Mouse (Mus musculus) forebrain, embryonic 13.5 days (tissue): ENCODE measurements around the gene Orc5. TPM values are rescaled to one million over a fixed set of nuclear protein-coding genes. Genes with fewer than 3 reads are reported as not detected.

Experiments used
- ATAC-seq: fragments of 200-750 bp; cut with Nextera tagmentation; 2 replicates; pipeline ENCODE4 v1.8.0; 2017
- H3K27ac ChIP-seq: fragments of 300-500 bp; sonication (generic); 2 replicates; pipeline ENCODE4 v1.5.1; 2015; ENCODE audit warnings: inconsistent platforms, mild to moderate bottlenecking, moderate library complexity
- H3K27me3 ChIP-seq: fragments of 300-500 bp; sonication (generic); 2 replicates; pipeline ENCODE4 v1.6.1; 2015; ENCODE audit warnings: mild to moderate bottlenecking, inconsistent platforms
- H3K36me3 ChIP-seq: fragments of 300-500 bp; sonication (generic); 2 replicates; pipeline ENCODE4 v1.6.1; 2015; ENCODE audit warnings: mild to moderate bottlenecking, inconsistent platforms; ENCODE audit not compliant: poor library complexity, severe bottlenecking
- H3K4me1 ChIP-seq: fragments of 300-500 bp; sonication (generic); 2 replicates; pipeline ENCODE4 v1.6.1; 2015; ENCODE audit warnings: inconsistent platforms
- H3K4me2 ChIP-seq: fragments of 300-500 bp; sonication (generic); 2 replicates; pipeline ENCODE4 v1.6.1; 2015; ENCODE audit warnings: inconsistent platforms, mild to moderate bottlenecking, moderate library complexity
- H3K4me3 ChIP-seq: fragments of 300-500 bp; sonication (generic); 2 replicates; pipeline ENCODE4 v1.5.1; 2015; ENCODE audit warnings: mild to moderate bottlenecking, inconsistent platforms
- H3K9ac ChIP-seq: fragments of 300-500 bp; sonication (generic); 2 replicates; pipeline ENCODE4 v1.6.1; 2015; ENCODE audit warnings: mild to moderate bottlenecking, inconsistent platforms
- H3K9me3 ChIP-seq: fragments of 300-500 bp; sonication (generic); replicated peaks from 2 replicates; pipeline ENCODE4 v1.6.1; 2016; ENCODE audit warnings: inconsistent platforms
- WGBS: fragments of 180-500 bp; shearing (Covaris S2); methylation state at CpG from one replicate; pipeline ENCODE4 v1.1.7; 2015; 5-methylcytosine and 5-hydroxymethylcytosine counted together
- polyA plus RNA-seq: library from polyadenylated mRNA; unstranded; fragments of >200 nt; fragmentation: Nextera tagmentation; extraction: Ambion mirVana; gene quantifications from 2 replicates; pipeline ENCODE4 v1.2.1, GENCODE M21; 2015

Gene Orc5
- polyA plus RNA-seq, 1 experiment from 2014 or later: 37.9 TPM

GRCm38 (mm10) chr5:22471243-22471642 is 79.0 kb downstream of the Orc5 start:
- Histone ChIP-seq H3K27me3 (no peaks in the 10 kb centered on the region), H3K4me3 (no peak overlapping the region), H3K9me3 (no peaks in the 10 kb centered on the region), H3K27ac (no peak overlapping the region), H3K4me1 (peaks cover 6% of the 10 kb centered on the region; the same call in 1 of the 2 replicates), H3K9ac (no peak overlapping the region), H3K36me3 (no peaks in the 10 kb centered on the region), H3K4me2 (no peak overlapping the region)
- ATAC-seq: peak; percentile 48; the same call in 1 of the 2 replicates
- WGBS: 40% methylated on average over 4 of the region's 4 CpGs

- no peak for ATAC-seq
- no peak overlapping the region for H3K9ac ChIP-seq
- no peaks in the 10 kb centered on the region for H3K4me1 ChIP-seq
- no peak overlapping the region for H3K4me2 ChIP-seq
- 62% methylated on average over 15 of the region's 15 CpGs for WGBS
- H3K4me3 ChIP-seq: no peak overlapping the region
- no peaks in the 10 kb centered on the region for H3K36me3 ChIP-seq
- no peaks in the 10 kb centered on the region for H3K9me3 ChIP-seq
- no peak overlapping the region for H3K27ac ChIP-seq
- no peaks in the 10 kb centered on the region for H3K27me3 ChIP-seq
Observed at GRCm38 (mm10) chr5:22452871-22453661, 97.2 kb downstream of the Orc5 start.

GRCm38 (mm10) chr5:22452452-22452851 is 97.8 kb downstream of the Orc5 start:
- no peak for ATAC-seq
- Histone ChIP-seq H3K36me3 (no peaks in the 10 kb centered on the region), H3K4me2 (no peak overlapping the region), H3K9ac (no peak overlapping the region), H3K27me3 (no peaks in the 10 kb centered on the region), H3K27ac (no peak overlapping the region), H3K4me1 (no peaks in the 10 kb centered on the region), H3K9me3 (no peaks in the 10 kb centered on the region), H3K4me3 (no peak overlapping the region)
- 87% methylated on average over 9 of the region's 9 CpGs for WGBS

- Histone ChIP-seq H3K27me3 (no peaks in the 10 kb centered on the region), H3K36me3 (no peaks in the 10 kb centered on the region), H3K4me2 (no peak overlapping the region), H3K9ac (no peak overlapping the region), H3K4me1 (no peaks in the 10 kb centered on the region), H3K9me3 (no peaks in the 10 kb centered on the region), H3K4me3 (no peak overlapping the region), H3K27ac (no peak overlapping the region)
- no peak for ATAC-seq
- WGBS: 75% methylated on average over 3 of the region's 3 CpGs
Observed at GRCm38 (mm10) chr5:22451764-22452163, 98.5 kb downstream of the Orc5 start.

GRCm38 (mm10) chr5:22449492-22449891 is 100.7 kb downstream of the Orc5 start:
- H3K27me3 ChIP-seq: no peaks in the 10 kb centered on the region
- no peaks in the 10 kb centered on the region for H3K9me3 ChIP-seq
- H3K4me1 ChIP-seq: no peaks in the 10 kb centered on the region
- ATAC-seq: no peak
- H3K4me2 ChIP-seq: no peak overlapping the region
- H3K36me3 ChIP-seq: no peaks in the 10 kb centered on the region
- H3K9ac ChIP-seq: no peak overlapping the region
- WGBS: 76% methylated on average over 3 of the region's 3 CpGs
- H3K27ac ChIP-seq: no peak overlapping the region
- H3K4me3 ChIP-seq: no peak overlapping the region

Other genes with a start within 250 kb of the Orc5 start
- gene Reln, start 205.7 kb downstream of the Orc5 start, polyA plus RNA-seq: 33.6 and 36.4 TPM in 2 replicates
- 4.4 and 5.9 TPM in 2 replicates for gene Lhfpl3, start 195.6 kb upstream of the Orc5 start, polyA plus RNA-seq